Mouse (Mus musculus): ENCODE measurements at regions not wholly inside any gene's neighbourhood (a gene's known extent, or its start where the extent isn't known, plus 50 kb on each side); places are given as distances from the start of the nearest gene placed in this dataset.

GRCm38 (mm10) chr2:107973528-107973927, 683.1 kb downstream of the Kcna4 start:
- no peak for DNase-seq (ENCODE audit: low read depth, low spot score)
- Histone ChIP-seq H3K4me1 (ENCODE audit: control insufficient read depth in 1 of 2, insufficient read depth in 2 of 2, low read length in 2 of 2) (no peaks in the 10 kb centered on the region), H3K27ac (ENCODE audit: control insufficient read depth, low read depth, low read length) (no peak overlapping the region), H3K9ac (ENCODE audit: control insufficient read depth, low read depth, low read length, poor library complexity, severe bottlenecking) (no peak overlapping the region), H3K4me3 (ENCODE audit: control insufficient read depth in 1 of 2, insufficient read depth in 1 of 2, low read depth in 2 of 2, low read length in 2 of 2) (no peak overlapping the region), H3K79me2 (ENCODE audit: control insufficient read depth, insufficient read depth, low read length, poor library complexity) (no peaks in the 10 kb centered on the region), H3K27me3 (ENCODE audit: control insufficient read depth in 1 of 2, insufficient read depth in 2 of 2, low read length in 2 of 2) (no peaks in the 10 kb centered on the region), H3K9me3 (replicated peaks; ENCODE audit: insufficient read depth, low read length) (no peaks in the 10 kb centered on the region), H3K36me3 (ENCODE audit: control insufficient read depth in 1 of 2, insufficient read depth in 2 of 2, low read length in 2 of 2) (no peaks in the 10 kb centered on the region)
- TF ChIP-seq RAD21 (IDR thresholded peaks at IDR 0.05; ENCODE audit: low read depth, low read length) (no peak), CHD2 (IDR thresholded peaks at IDR 0.05; ENCODE audit: low read length) (no peak), ZC3H11A (IDR thresholded peaks at IDR 0.05; ENCODE audit: low read depth, low read length) (no peak), CTCF (IDR thresholded peaks at IDR 0.05 in 2 of 3, conservative IDR thresholded peaks at IDR 0.05 in 1 of 3; ENCODE audit: control insufficient read depth in 1 of 3, insufficient read depth in 1 of 3, low read depth in 2 of 3, low read length in 3 of 3, poor library complexity in 1 of 3, severe bottlenecking in 1 of 3) (no peak), MXI1 (IDR thresholded peaks at IDR 0.05; ENCODE audit: low read depth, low read length) (no peak), CHD1 (IDR thresholded peaks at IDR 0.05; ENCODE audit: low read depth, low read length) (no peak), SMC3 (IDR thresholded peaks at IDR 0.05; ENCODE audit: low read depth, low read length) (no peak), KAT2A (conservative IDR thresholded peaks at IDR 0.05; ENCODE audit: low read depth, low read length) (no peak), GATA1 (IDR thresholded peaks at IDR 0.05; ENCODE audit: low read depth, low read length) (no peak), SIN3A (IDR thresholded peaks at IDR 0.05; ENCODE audit: low read length) (no peak)

GRCm38 (mm10) chr2:107994831-107995230, 704.4 kb downstream of the Kcna4 start:
- Histone ChIP-seq H3K4me1 (ENCODE audit: control insufficient read depth in 1 of 2, insufficient read depth in 2 of 2, low read length in 2 of 2) (no peaks in the 10 kb centered on the region), H3K27me3 (ENCODE audit: control insufficient read depth in 1 of 2, insufficient read depth in 2 of 2, low read length in 2 of 2) (no peaks in the 10 kb centered on the region), H3K4me3 (ENCODE audit: control insufficient read depth in 1 of 2, insufficient read depth in 1 of 2, low read depth in 2 of 2, low read length in 2 of 2) (no peak overlapping the region), H3K79me2 (ENCODE audit: control insufficient read depth, insufficient read depth, low read length, poor library complexity) (no peaks in the 10 kb centered on the region), H3K9ac (ENCODE audit: control insufficient read depth, low read depth, low read length, poor library complexity, severe bottlenecking) (no peak overlapping the region), H3K9me3 (replicated peaks; ENCODE audit: insufficient read depth, low read length) (no peaks in the 10 kb centered on the region), H3K36me3 (ENCODE audit: control insufficient read depth in 1 of 2, insufficient read depth in 2 of 2, low read length in 2 of 2) (no peaks in the 10 kb centered on the region), H3K27ac (ENCODE audit: control insufficient read depth, low read depth, low read length) (no peak overlapping the region)
- no peak for DNase-seq (ENCODE audit: low read depth, low spot score)
- TF ChIP-seq NRF1 (IDR thresholded peaks at IDR 0.05; ENCODE audit: insufficient read depth, low read depth, low read length, poor library complexity, severe bottlenecking) (no peak), MYB (IDR thresholded peaks at IDR 0.05; ENCODE audit: low read depth, low read length) (no peak), JUND (IDR thresholded peaks at IDR 0.05; ENCODE audit: low read depth, low read length) (no peak), GATA1 (IDR thresholded peaks at IDR 0.05; ENCODE audit: low read depth, low read length) (no peak), NELFE (IDR thresholded peaks at IDR 0.05; ENCODE audit: low read depth, low read length) (no peak), HCFC1 (IDR thresholded peaks at IDR 0.05; ENCODE audit: low read depth, low read length) (no peak)

GRCm38 (mm10) chr2:108011534-108011933, 721.1 kb downstream of the Kcna4 start:
- no peaks in the 10 kb centered on the region for H3K9me3 ChIP-seq (replicated peaks; ENCODE audit: insufficient read depth, low read length)
- no peaks in the 10 kb centered on the region for H3K27me3 ChIP-seq (ENCODE audit: control insufficient read depth in 1 of 2, insufficient read depth in 2 of 2, low read length in 2 of 2)
- DNase-seq (ENCODE audit: low read depth, low spot score): peak; percentile 9
- H3K4me1 ChIP-seq (ENCODE audit: control insufficient read depth in 1 of 2, insufficient read depth in 2 of 2, low read length in 2 of 2): no peaks in the 10 kb centered on the region
- no peak overlapping the region for H3K4me3 ChIP-seq (ENCODE audit: control insufficient read depth in 1 of 2, insufficient read depth in 1 of 2, low read depth in 2 of 2, low read length in 2 of 2)
- no peaks in the 10 kb centered on the region for H3K79me2 ChIP-seq (ENCODE audit: control insufficient read depth, insufficient read depth, low read length, poor library complexity)
- H3K9ac ChIP-seq (ENCODE audit: control insufficient read depth, low read depth, low read length, poor library complexity, severe bottlenecking): no peak overlapping the region
- H3K36me3 ChIP-seq (ENCODE audit: control insufficient read depth in 1 of 2, insufficient read depth in 2 of 2, low read length in 2 of 2): peaks cover 0 to 2% of the 10 kb centered on the region in 2 experiments; a peak in 2 of 4 replicates
- no peak for TF ChIP-seq MEF2A (IDR thresholded peaks at IDR 0.05; ENCODE audit: extremely low read depth, insufficient replicate concordance, low read depth, low read length, poor library complexity, severe bottlenecking)
- TF ChIP-seq ZKSCAN1 (IDR thresholded peaks at IDR 0.05; ENCODE audit: low read depth, low read length): no peak
- TF ChIP-seq GATA1 (IDR thresholded peaks at IDR 0.05; ENCODE audit: low read depth, low read length): peak; percentile 46; the same call in 1 of the 2 replicates
- no peak for TF ChIP-seq USF1 (IDR thresholded peaks at IDR 0.05; ENCODE audit: low read depth, low read length)
- TF ChIP-seq JUND (IDR thresholded peaks at IDR 0.05; ENCODE audit: low read depth, low read length): no peak
- no peak for TF ChIP-seq ELF1 (IDR thresholded peaks at IDR 0.05; ENCODE audit: low read depth, low read length)
- TF ChIP-seq ETS1 (IDR thresholded peaks at IDR 0.05; ENCODE audit: low read depth, low read length): no peak
- TF ChIP-seq GABPA (IDR thresholded peaks at IDR 0.05; ENCODE audit: low read depth, low read length): no peak
- 0 out of 2 replicates have a peak, but pooled peaks have one; percentile 13 for TF ChIP-seq RCOR1 (IDR thresholded peaks at IDR 0.05; ENCODE audit: low read depth, low read length)
- no peak for TF ChIP-seq SIN3A (IDR thresholded peaks at IDR 0.05; ENCODE audit: low read length)
- peak; percentile 56 to 58; a peak in 3 of 4 replicates for TF ChIP-seq EP300 (IDR thresholded peaks at IDR 0.05; ENCODE audit: low read depth in 1 of 2, low read length in 2 of 2)
- no peak for TF ChIP-seq MYB (IDR thresholded peaks at IDR 0.05; ENCODE audit: low read depth, low read length)
- TF ChIP-seq NRF1 (IDR thresholded peaks at IDR 0.05; ENCODE audit: insufficient read depth, low read depth, low read length, poor library complexity, severe bottlenecking): no peak
- no peak for TF ChIP-seq SMC3 (IDR thresholded peaks at IDR 0.05; ENCODE audit: low read depth, low read length)
- TF ChIP-seq MAZ (IDR thresholded peaks at IDR 0.05; ENCODE audit: low read depth, low read length): no peak
- H3K27ac ChIP-seq (ENCODE audit: control insufficient read depth, low read depth, low read length): no peak overlapping the region
